Mouse (Mus musculus): ENCODE results near the gene Mtmr4. TPM values are rescaled to one million over a fixed set of nuclear protein-coding genes. Genes with fewer than 3 reads are reported as not detected.

Gene Mtmr4
- total RNA-seq, 2 experiments from 2014 or later: 90.6 to 95.2 TPM

Other genes with a start within 250 kb of the Mtmr4 start
- gene Ppm1e, start 233.1 kb upstream of the Mtmr4 start, total RNA-seq (2021): 100 to 1,000 TPM; 153 to 162 TPM
- 1 to 10 TPM; 4.1 TPM for gene Rad51c, start 187.2 kb upstream of the Mtmr4 start, total RNA-seq (2021)
- under 1 TPM; 0.25 to 0.32 TPM for gene Tex14, start 187.1 kb upstream of the Mtmr4 start, total RNA-seq (2021)
- not detected for gene Gm11492, start 25.5 kb upstream of the Mtmr4 start, total RNA-seq (2021)
- 100 to 1,000 TPM; 135 to 151 TPM for gene Sept4, start 23.3 kb upstream of the Mtmr4 start, total RNA-seq (2021)
- under 1 TPM; 0.27 to 0.71 TPM for gene Hsf5, start 25.0 kb downstream of the Mtmr4 start, total RNA-seq (2021)
- gene Rnf43, start 70.6 kb downstream of the Mtmr4 start, total RNA-seq (2021): 1 to 10 TPM; 1.9 to 2.7 TPM
- 10 to 100 TPM; 69.9 to 86.3 TPM for gene Supt4a, start 145.4 kb downstream of the Mtmr4 start, total RNA-seq (2021)
- gene Tspoap1, start 168.4 kb downstream of the Mtmr4 start, total RNA-seq (2021): 100 to 1,000 TPM; 165 to 189 TPM
- not detected for gene Mpo, start 201.4 kb downstream of the Mtmr4 start, total RNA-seq (2021)
- under 1 TPM; 0.32 to 0.44 TPM for gene Lpo, start 236.1 kb downstream of the Mtmr4 start, total RNA-seq (2021)

Measured in left cerebral cortex, postnatal 25 days (tissue).